Mouse (Mus musculus) stomach, postnatal 0 days (tissue): ENCODE data around the gene Gabarapl2. TPM values are rescaled to one million over a fixed set of nuclear protein-coding genes. Genes with fewer than 3 reads are reported as not detected.

Source experiments
- ATAC-seq: fragments of 200-750 bp; cut with Nextera tagmentation; 2 replicates; pipeline ENCODE4 v1.8.0; 2017; ENCODE audit not compliant: low FRiP score, low TSS enrichment
- DNase-seq: peaks from one replicate; pipeline ENCODE4 v3.0.0-alpha.2; 2016; ENCODE audit warnings: low spot score
- H3K27ac ChIP-seq: fragments of 300-500 bp; sonication (generic); replicated peaks from 2 replicates; pipeline ENCODE4 v1.5.1; 2014; ENCODE audit warnings: mild to moderate bottlenecking, control low read depth
- H3K27me3 ChIP-seq: fragments of 300-500 bp; sonication (generic); 2 replicates; pipeline ENCODE4 v1.6.1; 2014; ENCODE audit warnings: low read length; ENCODE audit not compliant: control insufficient read depth, insufficient read depth
- H3K36me3 ChIP-seq: fragments of 300-500 bp; sonication (generic); 2 replicates; pipeline ENCODE4 v1.6.1; 2014; ENCODE audit warnings: low read length, mixed read lengths; ENCODE audit not compliant: control insufficient read depth, insufficient read depth
- H3K4me1 ChIP-seq: fragments of 300-500 bp; sonication (generic); replicated peaks from 2 replicates; pipeline ENCODE4 v1.6.1; 2014; ENCODE audit warnings: antibody characterized with exemption; ENCODE audit not compliant: control insufficient read depth, insufficient read depth
- H3K4me2 ChIP-seq: fragments of 300-500 bp; sonication (generic); replicated peaks from 2 replicates; pipeline ENCODE4 v1.6.1; 2014; ENCODE audit warnings: low read depth, mild to moderate bottlenecking, control low read depth, moderate library complexity
- H3K4me3 ChIP-seq: fragments of 300-500 bp; sonication (generic); 2 replicates; pipeline ENCODE4 v1.5.1; 2014; ENCODE audit warnings: low read depth, low read length, control low read depth
- H3K9ac ChIP-seq: fragments of 300-500 bp; sonication (generic); 2 replicates; pipeline ENCODE4 v1.6.1; 2014; ENCODE audit warnings: mild to moderate bottlenecking, low read length, control low read depth, mixed read lengths
- H3K9me3 ChIP-seq: fragments of 300-500 bp; sonication (generic); 2 replicates; pipeline ENCODE4 v1.6.1; 2016; ENCODE audit warnings: low read length; ENCODE audit not compliant: control insufficient read depth
- CTCF ChIP-seq: IDR thresholded peaks from 2 replicates; pipeline ENCODE4 v1.5.1; 2016; ENCODE audit warnings: antibody characterized with exemption, low read depth, mild to moderate bottlenecking, moderate library complexity
- EP300 ChIP-seq: optimal IDR thresholded peaks from 2 replicates; pipeline ENCODE3; 2016; ENCODE audit warnings: antibody characterized with exemption
- WGBS: fragments of 180-500 bp; shearing (Covaris S2); extraction: QIAGEN DNeasy Blood & Tissue Kit; methylation state at CpG from one replicate; pipeline ENCODE4 v1.1.7; 2014; 5-methylcytosine and 5-hydroxymethylcytosine counted together
- polyA plus RNA-seq: library from polyadenylated mRNA; unstranded; fragments of >200 nt; fragmentation: Nextera tagmentation; extraction: Ambion mirVana; gene quantifications from 2 replicates; pipeline ENCODE4 v1.2.1, GENCODE M21; 2015

Gene Gabarapl2
- polyA plus RNA-seq, 1 experiment from 2014 or later: 290 TPM

DNA sequence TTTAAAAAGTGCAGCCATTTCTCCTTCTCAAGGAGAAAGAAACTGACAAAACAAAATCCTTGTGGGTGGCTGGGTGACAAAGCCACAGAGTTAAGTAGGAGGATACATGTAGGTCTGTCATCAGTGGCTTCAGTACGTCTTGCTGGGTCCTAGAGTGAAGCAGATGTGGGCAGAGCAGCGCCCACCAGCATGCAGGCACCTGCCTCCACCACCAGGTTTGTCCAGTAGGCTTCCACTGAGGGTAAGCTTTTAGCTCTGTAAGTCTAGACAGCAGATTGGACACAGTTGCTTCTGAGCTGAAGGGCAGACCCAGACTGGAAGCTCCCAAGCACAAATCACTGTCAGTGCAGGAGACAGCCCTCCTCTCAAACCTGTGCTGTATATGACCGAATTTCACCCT lies 20.8 kb downstream of the Gabarapl2 start:
- H3K4me3 ChIP-seq: no peak overlapping the region
- no peaks in the 10 kb centered on the region for H3K27me3 ChIP-seq
- no peak for ATAC-seq
- TF ChIP-seq EP300 (no peak), CTCF (no peak)
- H3K4me2 ChIP-seq: no peak overlapping the region
- no peak for DNase-seq
- H3K4me1 ChIP-seq: no peaks in the 10 kb centered on the region
- 61% methylated on average over 3 of the region's 3 CpGs for WGBS
- no peak overlapping the region for H3K27ac ChIP-seq
- H3K36me3 ChIP-seq: peaks cover 3% of the 10 kb centered on the region; the same call in 1 of the 2 replicates
- no peaks in the 10 kb centered on the region for H3K9me3 ChIP-seq
- no peak overlapping the region for H3K9ac ChIP-seq

DNA sequence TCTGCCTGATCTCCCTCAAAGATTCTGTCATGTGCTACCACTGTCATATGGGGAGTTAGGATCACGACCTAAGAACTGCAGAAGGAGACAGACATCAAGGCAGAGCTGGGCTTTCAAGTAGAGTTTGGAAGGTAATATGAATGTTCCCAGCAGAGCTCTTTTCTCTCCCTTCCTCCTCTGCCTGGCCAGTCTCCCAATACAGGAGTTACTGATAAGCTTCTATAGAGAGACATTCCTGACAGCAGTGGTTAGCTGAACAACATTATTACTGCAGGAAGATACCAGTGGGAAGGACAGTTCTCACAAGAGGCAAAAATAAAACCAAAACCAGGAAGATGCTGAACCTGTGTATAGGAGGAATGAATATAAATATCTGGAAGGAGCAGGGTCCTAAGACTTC lies 22.1 kb downstream of the Gabarapl2 start:
- no peak overlapping the region for H3K27ac ChIP-seq
- TF ChIP-seq CTCF: no peak
- no peak for TF ChIP-seq EP300
- H3K36me3 ChIP-seq: no peaks in the 10 kb centered on the region; the same call in 1 of the 2 replicates
- no peak overlapping the region for H3K9ac ChIP-seq
- no peak for DNase-seq
- H3K4me3 ChIP-seq: no peak overlapping the region
- no peak overlapping the region for H3K4me2 ChIP-seq
- no peak for ATAC-seq
- WGBS: 71% methylated on average over 1 of the region's 1 CpGs
- no peaks in the 10 kb centered on the region for H3K9me3 ChIP-seq
- no peaks in the 10 kb centered on the region for H3K27me3 ChIP-seq
- no peaks in the 10 kb centered on the region for H3K4me1 ChIP-seq

DNA sequence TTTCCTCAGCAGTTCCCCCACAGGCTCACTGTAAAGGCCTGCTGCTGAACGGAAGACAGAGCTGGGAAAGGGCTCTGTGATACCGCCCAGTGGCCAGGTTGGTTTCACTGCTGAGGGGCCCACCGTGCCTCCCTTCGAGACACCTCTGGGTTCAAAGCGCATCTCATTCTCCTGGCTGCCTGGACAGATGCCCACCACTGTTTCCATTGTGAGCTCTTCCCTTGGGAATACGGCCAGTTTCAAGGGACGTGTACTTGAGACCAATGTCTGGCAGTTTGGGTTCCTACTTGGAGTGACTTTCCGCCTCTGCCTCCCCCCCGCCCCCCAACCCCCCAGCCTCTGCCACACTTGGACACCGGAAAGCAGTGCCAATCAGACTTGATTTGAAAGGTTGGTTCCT lies 22.6 kb downstream of the Gabarapl2 start:
- H3K36me3 ChIP-seq: no peaks in the 10 kb centered on the region

DNA sequence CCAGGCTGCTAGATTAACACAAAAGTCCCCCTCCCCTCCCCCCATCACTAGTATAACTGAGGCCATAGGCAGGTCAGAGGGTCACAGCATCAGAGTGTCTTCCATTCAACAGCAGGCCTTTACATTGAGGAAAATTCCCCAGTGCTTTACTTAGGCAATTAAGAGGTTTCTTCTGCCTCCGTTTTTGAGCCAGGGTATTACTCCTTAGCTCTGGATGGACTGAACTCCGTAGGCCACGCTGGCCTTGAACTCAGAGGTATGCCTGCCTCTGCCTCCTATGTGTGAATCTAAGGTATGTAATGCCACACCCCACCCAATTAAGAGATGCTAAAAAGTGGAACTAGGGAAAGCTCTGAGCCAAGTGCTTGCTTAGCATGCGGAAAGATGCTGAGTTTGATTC lies 23.0 kb downstream of the Gabarapl2 start:
- DNase-seq (no peak), ATAC-seq (no peak)
- no peak overlapping the region for H3K4me2 ChIP-seq

More for the DNA sequence above, 22.6 kb downstream of the Gabarapl2 start:
- H3K4me1 ChIP-seq: no peaks in the 10 kb centered on the region
- H3K4me3 ChIP-seq: no peak overlapping the region
- no peak overlapping the region for H3K9ac ChIP-seq
- DNase-seq (no peak), ATAC-seq (no peak)
- H3K4me2 ChIP-seq: no peak overlapping the region
- WGBS: 69% methylated on average over 10 of the region's 10 CpGs
- no peaks in the 10 kb centered on the region for H3K9me3 ChIP-seq
- no peak overlapping the region for H3K27ac ChIP-seq
- no peaks in the 10 kb centered on the region for H3K27me3 ChIP-seq
- TF ChIP-seq EP300: no peak
- TF ChIP-seq CTCF: no peak

DNA sequence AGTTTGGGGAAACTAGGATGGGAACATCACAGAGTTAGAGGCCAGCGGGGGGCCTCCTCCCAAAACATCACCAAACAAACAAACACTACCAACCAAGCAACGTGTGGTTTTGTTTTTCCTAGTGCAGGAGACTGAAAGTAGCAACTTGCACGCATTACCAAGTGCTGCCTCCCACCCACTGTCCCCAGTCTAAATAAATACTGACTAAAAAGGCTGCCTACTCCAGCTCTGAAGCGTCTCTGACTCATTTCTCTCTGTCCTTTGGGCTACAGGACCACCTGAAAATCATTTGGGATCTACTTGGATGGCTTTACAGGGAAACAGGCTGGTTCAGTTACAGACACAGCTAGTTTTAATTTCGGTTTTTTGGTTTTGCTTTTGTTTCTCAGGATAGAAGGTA lies 23.8 kb downstream of the Gabarapl2 start:
- TF ChIP-seq EP300: no peak
- no peak for TF ChIP-seq CTCF
- no peaks in the 10 kb centered on the region for H3K36me3 ChIP-seq
- H3K4me3 ChIP-seq: no peak overlapping the region
- no peaks in the 10 kb centered on the region for H3K4me1 ChIP-seq
- no peak overlapping the region for H3K27ac ChIP-seq
- ATAC-seq (no peak), DNase-seq (no peak)
- H3K9me3 ChIP-seq: no peaks in the 10 kb centered on the region
- H3K27me3 ChIP-seq: no peaks in the 10 kb centered on the region
- no peak overlapping the region for H3K9ac ChIP-seq
- H3K4me2 ChIP-seq: no peak overlapping the region
- 54% methylated on average over 5 of the region's 5 CpGs for WGBS

More for the DNA sequence above, 23.0 kb downstream of the Gabarapl2 start:
- H3K9me3 ChIP-seq: no peaks in the 10 kb centered on the region
- H3K4me1 ChIP-seq: no peaks in the 10 kb centered on the region
- H3K36me3 ChIP-seq: no peaks in the 10 kb centered on the region
- H3K4me3 ChIP-seq: no peak overlapping the region
- H3K27me3 ChIP-seq: no peaks in the 10 kb centered on the region
- 85% methylated on average over 4 of the region's 4 CpGs for WGBS
- H3K9ac ChIP-seq: no peak overlapping the region
- H3K27ac ChIP-seq: no peak overlapping the region
- no peak for TF ChIP-seq CTCF
- TF ChIP-seq EP300: no peak

DNA sequence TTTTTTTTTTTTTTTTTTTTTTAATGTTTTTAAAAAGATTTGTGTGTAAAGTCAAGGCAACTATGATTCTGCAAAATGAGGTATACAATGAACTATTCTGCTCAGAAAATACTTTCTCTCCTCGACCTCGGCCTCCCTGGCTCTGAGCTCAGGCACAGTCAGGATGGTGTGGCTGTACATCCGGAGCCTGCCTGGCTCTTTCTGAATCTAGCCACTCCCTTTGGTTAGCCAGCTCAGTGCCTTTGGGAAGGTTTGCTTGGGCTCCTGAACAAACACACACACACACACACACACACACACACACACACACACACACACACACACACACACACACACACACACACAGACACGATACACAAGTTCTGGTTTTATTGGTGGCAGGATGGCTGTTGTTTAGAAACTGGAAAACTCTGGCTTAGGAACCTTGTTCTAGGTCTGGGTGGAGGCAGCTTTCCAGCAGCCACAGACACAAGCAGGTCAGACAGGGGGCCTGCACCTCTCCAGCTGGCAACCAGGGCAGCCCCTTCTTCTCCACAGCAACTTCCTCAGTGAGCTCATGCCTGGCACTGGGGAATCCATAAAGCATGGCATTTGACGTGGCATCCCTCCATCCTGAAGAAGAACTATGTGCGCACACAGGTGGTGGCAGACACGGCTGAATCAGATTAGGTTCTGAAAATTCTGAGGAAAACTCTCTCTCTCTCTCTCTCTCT lies 24.5 kb downstream of the Gabarapl2 start:
- Histone ChIP-seq H3K9me3 (no peaks in the 10 kb centered on the region), H3K27ac (no peak overlapping the region), H3K27me3 (no peaks in the 10 kb centered on the region), H3K4me1 (no peaks in the 10 kb centered on the region), H3K9ac (no peak overlapping the region), H3K36me3 (no peaks in the 10 kb centered on the region), H3K4me3 (no peak overlapping the region), H3K4me2 (no peak overlapping the region)
- DNase-seq: peak; percentile 26
- WGBS: 57% methylated on average over 7 of the region's 7 CpGs
- ATAC-seq: 0 out of 2 replicates have a peak, but pooled peaks have one; percentile 45
- TF ChIP-seq EP300 (no peak), CTCF (no peak)
